Mouse (Mus musculus) kidney, adult 8-10 months (tissue): Measurements from ENCODE around the gene Lrrc3c.

Experiments
- DNase-seq, 2 experiments: peaks; one replicate each; pipeline ENCODE4 v3.0.0; 2022

Lrrc3c gene

DNA sequence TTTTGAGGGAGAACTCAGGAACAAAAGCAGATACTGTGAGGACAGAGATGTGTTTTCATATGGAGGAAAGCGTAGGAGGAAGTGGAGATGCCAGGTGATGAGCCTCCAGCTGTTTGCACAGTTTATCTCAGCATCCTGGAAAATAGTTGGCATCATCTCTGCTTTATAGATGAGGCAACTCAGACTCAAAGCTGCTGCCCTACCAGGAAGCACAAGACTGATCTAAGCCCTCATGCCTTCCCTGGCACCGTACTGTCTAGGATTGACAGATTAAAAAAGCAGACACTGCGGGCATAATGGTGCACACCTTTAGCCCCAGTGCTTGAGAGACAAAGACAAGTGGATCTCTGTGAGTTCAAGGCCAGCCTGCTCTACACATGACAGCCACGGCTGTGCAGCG is 32.6 kb downstream of the Lrrc3c start:
- DNase-seq: no peak

DNA sequence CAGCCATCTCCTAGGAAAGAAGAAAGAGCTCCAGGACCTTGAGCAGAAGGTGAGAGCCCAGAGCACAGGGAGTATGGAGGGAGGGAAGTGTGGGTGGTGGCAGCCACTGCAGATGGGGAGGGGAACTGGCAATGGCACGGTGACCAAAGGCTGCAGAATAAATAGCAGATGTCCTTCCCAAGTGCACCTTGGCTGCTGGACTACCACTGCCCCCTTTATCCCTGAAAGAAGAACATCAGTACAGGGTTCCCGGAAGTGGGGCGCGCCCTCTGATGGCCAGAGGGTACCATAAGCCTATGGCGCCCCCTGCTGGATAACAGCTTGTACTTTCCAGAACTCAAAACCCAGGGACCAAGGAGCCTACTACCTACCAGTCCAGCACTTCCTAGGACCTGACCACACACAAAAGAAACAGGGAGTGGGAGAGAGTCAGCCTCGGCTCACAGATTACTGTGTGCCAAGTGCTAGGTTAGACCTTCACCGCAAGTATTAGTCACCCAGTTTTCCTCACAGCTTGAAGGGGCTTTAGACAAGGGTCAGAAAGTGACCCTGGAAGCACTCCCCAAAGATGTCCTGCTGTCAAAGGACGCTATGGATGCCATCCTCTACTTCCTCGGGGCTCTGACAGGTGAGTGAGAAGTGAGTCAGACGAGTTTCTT is 37.4 kb downstream of the Lrrc3c start:
- DNase-seq: peak in 1 of 2 experiments; percentile 34

DNA sequence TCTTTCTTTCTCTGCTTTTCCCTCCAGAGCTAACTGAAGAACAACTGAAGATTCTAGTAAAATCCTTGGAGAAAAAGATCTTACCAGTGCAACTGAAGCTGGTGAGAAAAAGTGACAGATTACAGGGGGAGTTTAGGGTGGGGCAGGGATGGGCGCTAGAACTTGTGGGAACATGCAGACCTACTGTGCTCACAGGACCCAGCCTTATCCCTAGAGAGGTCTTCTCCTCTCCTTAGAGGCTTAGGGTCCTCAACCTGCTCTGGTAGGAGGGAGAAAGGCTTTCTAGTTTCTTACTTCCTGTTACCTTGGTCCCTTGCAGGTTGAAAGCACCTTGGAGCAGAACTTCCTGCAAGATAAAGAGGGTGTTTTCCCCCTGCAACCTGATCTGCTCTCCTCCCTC is 39.4 kb downstream of the Lrrc3c start:
- no peak for DNase-seq

GRCm38 (mm10) chr11:98640091-98640490 is 42.0 kb downstream of the Lrrc3c start:
- DNase-seq: no peak

- peak; percentile 29 to 35 for DNase-seq
Observed at GRCm38 (mm10) chr11:98644757-98645156, 46.7 kb downstream of the Lrrc3c start.

DNA sequence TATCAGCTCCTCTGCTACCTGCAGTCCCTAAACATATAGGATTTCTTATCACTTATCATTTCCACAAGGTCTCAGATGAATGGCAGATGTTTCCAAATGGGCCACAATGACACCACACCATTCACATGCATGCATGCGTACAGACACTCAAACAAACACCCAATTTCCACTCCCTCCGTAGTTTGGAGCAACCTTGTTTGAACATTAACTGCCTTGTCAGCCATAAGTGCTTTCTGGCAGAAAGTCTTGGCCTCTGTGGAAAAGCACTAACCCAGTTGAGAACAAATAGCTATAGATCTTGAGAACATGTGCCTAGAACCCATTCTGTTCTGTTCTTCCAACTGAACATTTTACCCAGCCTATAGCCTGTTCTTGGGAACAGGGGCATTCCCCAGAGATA is 47.9 kb downstream of the Lrrc3c start:
- DNase-seq: peak; percentile 26 to 46

GRCm38 (mm10) chr11:98646459-98646858 is 48.4 kb downstream of the Lrrc3c start, which contains the start of gene Gsdma2:
Gsdma2 (plus strand) TSS chr11:98646759.
- no peak for DNase-seq
